Mouse (Mus musculus): ENCODE results near the gene Naa38.

DNA sequence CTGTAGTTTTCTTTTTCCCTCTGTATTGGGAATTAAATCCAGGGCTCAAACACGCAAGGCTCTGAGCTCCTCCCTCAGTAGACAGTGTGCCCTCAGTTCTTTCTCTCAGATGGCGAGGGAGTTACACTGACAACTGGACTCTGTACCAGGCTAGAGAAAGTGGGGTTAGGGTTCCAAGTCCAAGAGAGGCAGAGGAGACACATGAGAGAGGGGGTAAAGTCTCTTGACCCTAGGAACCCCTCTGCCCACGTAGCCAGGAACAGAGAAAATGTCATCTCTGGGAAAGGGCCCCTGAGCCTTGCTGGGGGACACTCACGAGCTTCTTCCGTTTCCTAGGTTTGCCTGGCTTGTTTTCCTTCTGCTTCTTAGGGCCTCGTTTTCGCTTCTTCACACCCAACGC is 30.9 kb upstream of the Naa38 start:
- no peak for TF ChIP-seq CTCF (IDR thresholded peaks at IDR 0.05; ENCODE audit: extremely low read depth, insufficient read depth, insufficient read length, insufficient replicate concordance)
- TF ChIP-seq POLR2A (IDR thresholded peaks at IDR 0.05; ENCODE audit: low read depth, low read length) = no peak

All from spleen, adult 2 months (tissue).